8 mouse cellular contexts compared by ENCODE assay signal in the genomic region with DNA sequence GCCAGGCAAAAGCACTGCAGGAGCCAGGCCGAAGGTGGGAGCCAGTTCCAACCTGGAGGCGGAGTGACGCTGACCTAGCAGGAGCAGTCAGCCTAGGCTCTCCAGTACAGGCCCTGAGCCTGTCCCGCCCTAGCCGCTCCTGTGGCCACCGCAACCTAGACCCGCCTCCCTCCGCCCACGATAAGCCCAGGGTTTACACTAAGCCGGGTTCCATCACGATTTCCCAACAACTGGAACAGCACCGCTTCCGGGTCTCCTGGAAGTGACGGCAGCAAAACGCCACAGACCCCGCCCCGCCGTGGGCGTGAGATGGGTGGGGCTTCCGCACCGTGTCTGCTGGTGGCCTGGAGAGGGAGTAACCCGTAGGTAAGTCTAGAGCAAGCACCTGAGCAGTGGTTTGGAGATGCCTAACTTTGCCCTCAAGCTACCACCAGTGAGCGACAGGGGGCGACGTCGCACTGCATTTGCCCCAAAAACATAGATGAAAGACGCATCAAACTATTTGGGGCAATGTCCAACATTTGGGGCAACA. TPM values are rescaled to one million over a fixed set of nuclear protein-coding genes. Genes with fewer than 3 reads are reported as not detected.
DNase-seq lines count a peak whose midpoint lies in the region; ATAC-seq lines count a peak whose summit lies in the region.

No protein-coding gene starts in this region.

- peak; percentile 75 for ATAC-seq in hindbrain, embryonic 12.5 days (ENCODE audit: low FRiP score)

- DNase-seq in NIH3T3 (ENCODE audit: low read depth) = peak; percentile 99
- peak; percentile 95 to 96 for DNase-seq in cerebellum, postnatal 10 days
- DNase-seq in frontal cortex, postnatal 10 days (ENCODE audit: low spot score in 2 of 2) = peak; percentile 90 to 93
- DNase-seq in layer of hippocampus, postnatal 14 days (ENCODE audit: low spot score in 2 of 2) = peak; percentile 88 to 92
- peak; percentile 97 for DNase-seq in lung, postnatal 14 days
- DNase-seq in retina, adult 2 months (ENCODE audit: low read depth, low spot score) = peak; percentile 89
- DNase-seq in thymus, postnatal 36 days = peak; percentile 96 to 97

- no peaks in the 10 kb centered on the region for H3K27me3 ChIP-seq in hindbrain, embryonic 12.5 days

- H3K27ac ChIP-seq in hindbrain, embryonic 12.5 days = no peak overlapping the region

- peak overlapping the region; percentile 75 for H3K9ac ChIP-seq in hindbrain, embryonic 12.5 days

- peak overlapping the region; percentile 65 for H3K4me3 ChIP-seq in hindbrain, embryonic 12.5 days

- peaks cover 42% of the 10 kb centered on the region for H3K36me3 ChIP-seq in hindbrain, embryonic 12.5 days

- under 1% methylated on average over 27 of the region's 27 CpGs for WGBS in hindbrain, embryonic 12.5 days

- H3K9me3 ChIP-seq in hindbrain, embryonic 12.5 days (replicated peaks) = no peaks in the 10 kb centered on the region

- H3K4me1 ChIP-seq in hindbrain, embryonic 12.5 days = peaks cover 41% of the 10 kb centered on the region

- H3K4me2 ChIP-seq in hindbrain, embryonic 12.5 days (replicated peaks) = peak overlapping the region; percentile 96

RNA-seq across cellular contexts. Expression of a gene that starts 1.8 kb away (rescaled TPM):
- polyA plus RNA-seq in hindbrain, embryonic 12.5 days (2016; fragmentation: Nextera tagmentation; extraction: Ambion mirVana) = 325 and 330 TPM in 2 replicates
- 100 to 1,000 TPM; 364 to 387 TPM for total RNA-seq in layer of hippocampus, postnatal 14 days (2021)

RNA-seq across cellular contexts. Expression of a gene that starts 6.1 kb away (rescaled TPM):
- polyA plus RNA-seq in hindbrain, embryonic 12.5 days (2016; fragmentation: Nextera tagmentation; extraction: Ambion mirVana) = not detected in 2 replicates
- not detected for total RNA-seq in layer of hippocampus, postnatal 14 days (2021)

RNA-seq across cellular contexts. Expression of a gene that starts 6.7 kb away (rescaled TPM):
- polyA plus RNA-seq in hindbrain, embryonic 12.5 days (2016; fragmentation: Nextera tagmentation; extraction: Ambion mirVana) = 16.0 and 16.4 TPM in 2 replicates
- total RNA-seq in layer of hippocampus, postnatal 14 days (2021) = 10 to 100 TPM; 14.7 to 15.6 TPM

RNA-seq across cellular contexts. Expression of a gene that starts 23.7 kb away (rescaled TPM):
- polyA plus RNA-seq in hindbrain, embryonic 12.5 days (2016; fragmentation: Nextera tagmentation; extraction: Ambion mirVana) = 21.7 and 22.9 TPM in 2 replicates
- 10 to 100 TPM; 14.8 to 20.2 TPM for total RNA-seq in layer of hippocampus, postnatal 14 days (2021)

RNA-seq across cellular contexts. Expression of a gene that starts 27.6 kb away (rescaled TPM):
- polyA plus RNA-seq in hindbrain, embryonic 12.5 days (2016; fragmentation: Nextera tagmentation; extraction: Ambion mirVana) = not detected in 2 replicates
- not detected for total RNA-seq in layer of hippocampus, postnatal 14 days (2021)
